ENCODE assay signal across 16 mouse cellular contexts in the genomic region with DNA sequence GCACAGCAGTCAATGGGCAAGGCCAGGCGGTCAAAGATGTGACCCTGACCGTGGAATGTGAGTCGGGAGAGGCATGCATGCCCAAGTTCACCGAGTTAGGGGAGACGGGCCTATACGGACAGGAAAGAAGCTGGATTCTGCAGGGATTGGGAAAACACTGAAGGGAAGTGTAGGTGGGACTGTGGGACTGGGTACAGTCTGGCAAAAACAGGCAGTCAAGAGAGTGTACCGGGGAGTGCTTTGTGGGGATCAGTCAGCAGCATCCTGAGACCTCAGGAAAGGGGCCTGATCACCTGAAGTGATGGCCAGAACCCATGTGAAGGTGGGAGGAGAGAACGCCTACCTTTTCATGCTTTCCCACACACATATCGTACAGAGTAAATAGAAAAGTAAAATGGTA. TPM values are rescaled to one million over a fixed set of nuclear protein-coding genes. Genes with fewer than 3 reads are reported as not detected.
DNase-seq lines count a peak whose midpoint lies in the region; ATAC-seq lines count a peak whose summit lies in the region.
"Had no signal": no experiment of that assay in that cellular context is flagged by ENCODE, and none has a peak within 500 bp of the region (broad histone marks: within the 10 kb centered on the region; RNA-seq: fewer than 3 reads in every experiment).

No protein-coding gene starts in this region.

- no peak overlapping the region for H3K9ac ChIP-seq in forebrain, embryonic 12.5 days
- no peak overlapping the region for H3K9ac ChIP-seq in midbrain, embryonic 13.5 days (replicated peaks)
- H3K9ac ChIP-seq in embryonic facial prominence, embryonic 11.5 days (replicated peaks; ENCODE audit: low read length), result peak overlapping the region; percentile 25; the same call in 1 of the 2 replicates
- no peak overlapping the region for H3K9ac ChIP-seq in limb, embryonic 13.5 days
- H3K9ac ChIP-seq in kidney, embryonic 14.5 days (ENCODE audit: low read depth, low read length), result no peak overlapping the region

- peaks cover 100% of the 10 kb centered on the region for H3K27me3 ChIP-seq in forebrain, embryonic 10.5 days (ENCODE audit: poor library complexity, severe bottlenecking)
- peaks cover 99% of the 10 kb centered on the region for H3K27me3 ChIP-seq in forebrain, embryonic 12.5 days
- H3K27me3 ChIP-seq in midbrain, embryonic 10.5 days (ENCODE audit: low read depth, poor library complexity, severe bottlenecking), result peaks cover 100% of the 10 kb centered on the region
- peaks cover 99% of the 10 kb centered on the region for H3K27me3 ChIP-seq in midbrain, embryonic 13.5 days
- H3K27me3 ChIP-seq in embryonic facial prominence, embryonic 11.5 days (ENCODE audit: control insufficient read depth, insufficient read depth, low read length), result peaks cover 80% of the 10 kb centered on the region
- H3K27me3 ChIP-seq in limb, embryonic 13.5 days, result peaks cover 96% of the 10 kb centered on the region
- H3K27me3 ChIP-seq in kidney, embryonic 14.5 days (ENCODE audit: control insufficient read depth, insufficient read depth, low read length), result peaks cover 76% of the 10 kb centered on the region

- H3K9me3 ChIP-seq in forebrain, embryonic 10.5 days, result peaks cover 6% of the 10 kb centered on the region; the same call in 1 of the 2 replicates
- H3K9me3 ChIP-seq in forebrain, embryonic 12.5 days, result no peaks in the 10 kb centered on the region; the same call in 1 of the 2 replicates
- peaks cover 3% of the 10 kb centered on the region; the same call in 1 of the 2 replicates for H3K9me3 ChIP-seq in midbrain, embryonic 10.5 days (replicated peaks)
- no peaks in the 10 kb centered on the region for H3K9me3 ChIP-seq in midbrain, embryonic 13.5 days
- no peaks in the 10 kb centered on the region for H3K9me3 ChIP-seq in embryonic facial prominence, embryonic 11.5 days (replicated peaks; ENCODE audit: control insufficient read depth, low read length)
- 0 out of 2 replicates have a peak, but pooled peaks cover 5% of the 10 kb centered on the region for H3K9me3 ChIP-seq in limb, embryonic 13.5 days
- H3K9me3 ChIP-seq in kidney, embryonic 14.5 days (ENCODE audit: control insufficient read depth, low read length), result no peaks in the 10 kb centered on the region
- H3K9me3 ChIP-seq: heart, embryonic 15.5 days had no signal

- no peak overlapping the region for H3K27ac ChIP-seq in forebrain, embryonic 10.5 days
- no peak overlapping the region for H3K27ac ChIP-seq in forebrain, embryonic 12.5 days
- no peak overlapping the region for H3K27ac ChIP-seq in midbrain, embryonic 10.5 days (replicated peaks)
- H3K27ac ChIP-seq in midbrain, embryonic 13.5 days, result no peak overlapping the region
- H3K27ac ChIP-seq in embryonic facial prominence, embryonic 11.5 days (replicated peaks; ENCODE audit: low read depth, low read length), result no peak overlapping the region
- no peak overlapping the region for H3K27ac ChIP-seq in limb, embryonic 13.5 days
- no peak overlapping the region for H3K27ac ChIP-seq in kidney, embryonic 14.5 days (ENCODE audit: low read depth, low read length)
- H3K27ac ChIP-seq: heart, embryonic 15.5 days; macrophage had no signal

- no peak for DNase-seq in forebrain, embryonic 10.5 days (ENCODE audit: extremely low spot score, low spot score)
- DNase-seq in midbrain, embryonic 10.5 days (ENCODE audit: low spot score), result no peak
- DNase-seq in embryonic facial prominence, embryonic 11.5 days (ENCODE audit: low spot score), result no peak
- DNase-seq: adrenal gland, postnatal 36 days; cerebellum, postnatal 10 days; embryo, embryonic 11 days; liver; lung, adult 18-20 months had no signal

- WGBS in forebrain, embryonic 10.5 days, result 10% methylated on average over 9 of the region's 9 CpGs
- WGBS in forebrain, embryonic 12.5 days, result 17% methylated on average over 9 of the region's 9 CpGs
- 20% methylated on average over 9 of the region's 9 CpGs for WGBS in midbrain, embryonic 10.5 days
- WGBS in midbrain, embryonic 13.5 days, result 16% methylated on average over 9 of the region's 9 CpGs
- WGBS in embryonic facial prominence, embryonic 11.5 days, result 14% methylated on average over 9 of the region's 9 CpGs
- 25% methylated on average over 9 of the region's 9 CpGs for WGBS in limb, embryonic 13.5 days
- 21% methylated on average over 9 of the region's 9 CpGs for WGBS in kidney, embryonic 14.5 days

- H3K4me2 ChIP-seq in forebrain, embryonic 12.5 days, result no peak overlapping the region
- no peak overlapping the region for H3K4me2 ChIP-seq in midbrain, embryonic 13.5 days (replicated peaks)
- no peak overlapping the region for H3K4me2 ChIP-seq in embryonic facial prominence, embryonic 11.5 days (ENCODE audit: low read depth, low read length)
- no peak overlapping the region for H3K4me2 ChIP-seq in limb, embryonic 13.5 days (replicated peaks)
- H3K4me2 ChIP-seq in kidney, embryonic 14.5 days (replicated peaks; ENCODE audit: low read depth, low read length), result no peak overlapping the region

- peak overlapping the region; percentile 24; the same call in 1 of the 2 replicates for H3K4me3 ChIP-seq in forebrain, embryonic 10.5 days
- no peak overlapping the region for H3K4me3 ChIP-seq in forebrain, embryonic 12.5 days (replicated peaks)
- 0 out of 2 replicates have a peak overlapping the region, but pooled peaks have one; percentile 2 for H3K4me3 ChIP-seq in midbrain, embryonic 10.5 days
- H3K4me3 ChIP-seq in midbrain, embryonic 13.5 days (replicated peaks), result no peak overlapping the region
- no peak overlapping the region for H3K4me3 ChIP-seq in embryonic facial prominence, embryonic 11.5 days (ENCODE audit: low read depth, low read length)
- peak overlapping the region; percentile 3; the same call in 1 of the 2 replicates for H3K4me3 ChIP-seq in limb, embryonic 13.5 days
- H3K4me3 ChIP-seq in kidney, embryonic 14.5 days (ENCODE audit: low read length), result no peak overlapping the region
- H3K4me3 ChIP-seq: heart, embryonic 15.5 days had no signal

- H3K4me1 ChIP-seq in forebrain, embryonic 10.5 days, result peaks cover 70% of the 10 kb centered on the region
- H3K4me1 ChIP-seq in forebrain, embryonic 12.5 days, result peaks cover 47% of the 10 kb centered on the region
- H3K4me1 ChIP-seq in midbrain, embryonic 10.5 days, result peaks cover 69% of the 10 kb centered on the region
- peaks cover 57% of the 10 kb centered on the region for H3K4me1 ChIP-seq in midbrain, embryonic 13.5 days (replicated peaks)
- H3K4me1 ChIP-seq in embryonic facial prominence, embryonic 11.5 days (ENCODE audit: control insufficient read depth, insufficient read depth, low read length), result peaks cover 6% of the 10 kb centered on the region
- peaks cover 55% of the 10 kb centered on the region for H3K4me1 ChIP-seq in limb, embryonic 13.5 days
- peaks cover 38% of the 10 kb centered on the region for H3K4me1 ChIP-seq in kidney, embryonic 14.5 days (ENCODE audit: control insufficient read depth, insufficient read depth, low read length)

- H3K36me3 ChIP-seq in forebrain, embryonic 10.5 days (replicated peaks), result no peaks in the 10 kb centered on the region
- no peaks in the 10 kb centered on the region for H3K36me3 ChIP-seq in forebrain, embryonic 12.5 days (replicated peaks)
- H3K36me3 ChIP-seq in midbrain, embryonic 10.5 days, result no peaks in the 10 kb centered on the region
- H3K36me3 ChIP-seq in midbrain, embryonic 13.5 days, result no peaks in the 10 kb centered on the region
- no peaks in the 10 kb centered on the region for H3K36me3 ChIP-seq in embryonic facial prominence, embryonic 11.5 days (replicated peaks; ENCODE audit: control insufficient read depth, insufficient read depth, low read depth, low read length)
- no peaks in the 10 kb centered on the region for H3K36me3 ChIP-seq in limb, embryonic 13.5 days
- H3K36me3 ChIP-seq in kidney, embryonic 14.5 days (ENCODE audit: control insufficient read depth, insufficient read depth, low read length), result no peaks in the 10 kb centered on the region
- H3K36me3 ChIP-seq: heart, embryonic 15.5 days had no signal

- ATAC-seq in forebrain, embryonic 12.5 days (ENCODE audit: low FRiP score), result no peak
- no peak for ATAC-seq in midbrain, embryonic 13.5 days
- ATAC-seq in embryonic facial prominence, embryonic 11.5 days (replicated peaks; ENCODE audit: insufficient number of reproducible peaks, low FRiP score, low TSS enrichment, low read depth), result no peak
- ATAC-seq in limb, embryonic 13.5 days (ENCODE audit: low FRiP score, low read depth), result no peak
- ATAC-seq in erythroblast, adult 5-6 weeks (replicated peaks; ENCODE audit: low FRiP score, poor library complexity, severe bottlenecking), result no peak
- ATAC-seq in kidney, embryonic 14.5 days (ENCODE audit: low FRiP score, low TSS enrichment), result no peak

RNA-seq across cellular contexts. Expression of gene Icam5, which starts 3.7 kb away (rescaled TPM):
- polyA plus RNA-seq in forebrain, embryonic 10.5 days (2016; fragmentation: Nextera tagmentation; extraction: Ambion mirVana), result 0.05 TPM in 1 of 2 replicates, not detected in the other
- 0.13 TPM in 2 replicates for polyA plus RNA-seq in forebrain, embryonic 12.5 days (2016; fragmentation: Nextera tagmentation; extraction: Ambion mirVana)
- polyA plus RNA-seq in midbrain, embryonic 10.5 days (2016; fragmentation: Nextera tagmentation; extraction: Ambion mirVana), result 0.05 TPM in 1 of 2 replicates, not detected in the other
- 0.32 and 0.34 TPM in 2 replicates for polyA plus RNA-seq in midbrain, embryonic 13.5 days (2015; fragmentation: Nextera tagmentation; extraction: Ambion mirVana)
- polyA plus RNA-seq in embryonic facial prominence, embryonic 11.5 days (2014; fragmentation: Nextera tagmentation; extraction: Ambion mirVana), result not detected in 2 replicates
- 0.05 and 0.08 TPM in 2 replicates for polyA plus RNA-seq in limb, embryonic 13.5 days (2015; fragmentation: Nextera tagmentation; extraction: Ambion mirVana)
- 0.58 TPM in 1 of 2 replicates, not detected in the other for total RNA-seq in erythroblast, adult 5-6 weeks (2015; ENCODE audit: low replicate concordance)
- total RNA-seq in erythroblast, adult 5-6 weeks (2017; ENCODE audit: low replicate concordance), result 4.7 and 5.4 TPM in 2 replicates
- polyA plus RNA-seq in kidney, embryonic 14.5 days (2014; fragmentation: Nextera tagmentation; extraction: Ambion mirVana), result 0.20 TPM in 1 of 2 replicates, not detected in the other

RNA-seq across cellular contexts. Expression of gene Icam4, which starts 6.4 kb away (rescaled TPM):
- 4.8 and 7.9 TPM in 2 replicates for polyA plus RNA-seq in forebrain, embryonic 10.5 days (2016; fragmentation: Nextera tagmentation; extraction: Ambion mirVana)
- polyA plus RNA-seq in forebrain, embryonic 12.5 days (2016; fragmentation: Nextera tagmentation; extraction: Ambion mirVana), result 1.5 and 1.9 TPM in 2 replicates
- polyA plus RNA-seq in midbrain, embryonic 10.5 days (2016; fragmentation: Nextera tagmentation; extraction: Ambion mirVana), result 5.6 and 5.9 TPM in 2 replicates
- polyA plus RNA-seq in midbrain, embryonic 13.5 days (2015; fragmentation: Nextera tagmentation; extraction: Ambion mirVana), result 0.23 TPM in 2 replicates
- 5.6 and 6.1 TPM in 2 replicates for polyA plus RNA-seq in embryonic facial prominence, embryonic 11.5 days (2014; fragmentation: Nextera tagmentation; extraction: Ambion mirVana)
- 0.62 and 2.2 TPM in 2 replicates for polyA plus RNA-seq in limb, embryonic 13.5 days (2015; fragmentation: Nextera tagmentation; extraction: Ambion mirVana)
- total RNA-seq in erythroblast, adult 5-6 weeks (2015; ENCODE audit: low replicate concordance), result 39.2 and 40.8 TPM in 2 replicates
- total RNA-seq in erythroblast, adult 5-6 weeks (2017; ENCODE audit: low replicate concordance), result 20.6 and 35.8 TPM in 2 replicates
- polyA plus RNA-seq in kidney, embryonic 14.5 days (2014; fragmentation: Nextera tagmentation; extraction: Ambion mirVana), result 0.45 and 0.49 TPM in 2 replicates
- total RNA-seq: gastrocnemius, postnatal 4 days had no signal
- polyA plus RNA-seq: macrophage had no signal

RNA-seq across cellular contexts. Expression of gene Icam1, which starts 19.8 kb away (rescaled TPM):
- polyA plus RNA-seq in forebrain, embryonic 10.5 days (2016; fragmentation: Nextera tagmentation; extraction: Ambion mirVana), result 4.1 and 5.8 TPM in 2 replicates
- 3.7 and 3.8 TPM in 2 replicates for polyA plus RNA-seq in forebrain, embryonic 12.5 days (2016; fragmentation: Nextera tagmentation; extraction: Ambion mirVana)
- polyA plus RNA-seq in midbrain, embryonic 10.5 days (2016; fragmentation: Nextera tagmentation; extraction: Ambion mirVana), result 4.5 and 4.9 TPM in 2 replicates
- polyA plus RNA-seq in midbrain, embryonic 13.5 days (2015; fragmentation: Nextera tagmentation; extraction: Ambion mirVana), result 2.9 and 3.9 TPM in 2 replicates
- 4.5 and 5.8 TPM in 2 replicates for polyA plus RNA-seq in embryonic facial prominence, embryonic 11.5 days (2014; fragmentation: Nextera tagmentation; extraction: Ambion mirVana)
- 12.3 and 13.9 TPM in 2 replicates for polyA plus RNA-seq in limb, embryonic 13.5 days (2015; fragmentation: Nextera tagmentation; extraction: Ambion mirVana)
- 0.84 and 1.2 TPM in 2 replicates for total RNA-seq in erythroblast, adult 5-6 weeks (2015; ENCODE audit: low replicate concordance)
- 2.2 and 2.3 TPM in 2 replicates for total RNA-seq in erythroblast, adult 5-6 weeks (2017; ENCODE audit: low replicate concordance)
- 7.1 and 10.3 TPM in 2 replicates for polyA plus RNA-seq in kidney, embryonic 14.5 days (2014; fragmentation: Nextera tagmentation; extraction: Ambion mirVana)

RNA-seq across cellular contexts. Expression of gene Zglp1, which starts 31.3 kb away (rescaled TPM):
- polyA plus RNA-seq in forebrain, embryonic 10.5 days (2016; fragmentation: Nextera tagmentation; extraction: Ambion mirVana), result 1.5 and 1.9 TPM in 2 replicates
- polyA plus RNA-seq in forebrain, embryonic 12.5 days (2016; fragmentation: Nextera tagmentation; extraction: Ambion mirVana), result 0.79 and 2.7 TPM in 2 replicates
- polyA plus RNA-seq in midbrain, embryonic 10.5 days (2016; fragmentation: Nextera tagmentation; extraction: Ambion mirVana), result 0.91 and 1.2 TPM in 2 replicates
- polyA plus RNA-seq in midbrain, embryonic 13.5 days (2015; fragmentation: Nextera tagmentation; extraction: Ambion mirVana), result 1.8 and 2.0 TPM in 2 replicates
- 0.80 and 2.2 TPM in 2 replicates for polyA plus RNA-seq in embryonic facial prominence, embryonic 11.5 days (2014; fragmentation: Nextera tagmentation; extraction: Ambion mirVana)
- 1.0 and 1.3 TPM in 2 replicates for polyA plus RNA-seq in limb, embryonic 13.5 days (2015; fragmentation: Nextera tagmentation; extraction: Ambion mirVana)
- total RNA-seq in erythroblast, adult 5-6 weeks (2015; ENCODE audit: low replicate concordance), result not detected in 2 replicates
- total RNA-seq in erythroblast, adult 5-6 weeks (2017; ENCODE audit: low replicate concordance), result not detected in 2 replicates
- polyA plus RNA-seq in kidney, embryonic 14.5 days (2014; fragmentation: Nextera tagmentation; extraction: Ambion mirVana), result 2.1 TPM in 1 of 2 replicates, not detected in the other
- total RNA-seq: adrenal gland, postnatal 36 days; gastrocnemius, postnatal 4 days had no signal
- polyA plus RNA-seq: heart, embryonic 15.5 days; macrophage had no signal

RNA-seq across cellular contexts. Expression of gene Mrpl4, which starts 33.0 kb away (rescaled TPM):
- polyA plus RNA-seq in forebrain, embryonic 10.5 days (2016; fragmentation: Nextera tagmentation; extraction: Ambion mirVana), result 152 and 154 TPM in 2 replicates
- polyA plus RNA-seq in forebrain, embryonic 12.5 days (2016; fragmentation: Nextera tagmentation; extraction: Ambion mirVana), result 110 and 111 TPM in 2 replicates
- polyA plus RNA-seq in midbrain, embryonic 10.5 days (2016; fragmentation: Nextera tagmentation; extraction: Ambion mirVana), result 141 and 143 TPM in 2 replicates
- polyA plus RNA-seq in midbrain, embryonic 13.5 days (2015; fragmentation: Nextera tagmentation; extraction: Ambion mirVana), result 98.1 and 102 TPM in 2 replicates
- 139 and 147 TPM in 2 replicates for polyA plus RNA-seq in embryonic facial prominence, embryonic 11.5 days (2014; fragmentation: Nextera tagmentation; extraction: Ambion mirVana)
- 131 and 133 TPM in 2 replicates for polyA plus RNA-seq in limb, embryonic 13.5 days (2015; fragmentation: Nextera tagmentation; extraction: Ambion mirVana)
- 7.9 and 19.0 TPM in 2 replicates for total RNA-seq in erythroblast, adult 5-6 weeks (2015; ENCODE audit: low replicate concordance)
- total RNA-seq in erythroblast, adult 5-6 weeks (2017; ENCODE audit: low replicate concordance), result 6.8 and 11.4 TPM in 2 replicates
- polyA plus RNA-seq in kidney, embryonic 14.5 days (2014; fragmentation: Nextera tagmentation; extraction: Ambion mirVana), result 145 and 146 TPM in 2 replicates

Comparison
In these comparisons a context has a peak if more than half of its experiments do, and no peak if none do; other contexts are left out.
1. H3K4me3 ChIP-seq: peak in forebrain, embryonic 10.5 days (single experiment), midbrain, embryonic 10.5 days (single experiment) and limb, embryonic 13.5 days (single experiment); none in forebrain, embryonic 12.5 days (single experiment), midbrain, embryonic 13.5 days (single experiment), embryonic facial prominence, embryonic 11.5 days (single experiment) and kidney, embryonic 14.5 days (single experiment).